Mouse (Mus musculus): ENCODE results near the gene Psma3. TPM values are rescaled to one million over a fixed set of nuclear protein-coding genes. Genes with fewer than 3 reads are reported as not detected.
"Not testable (repeated sequence)": the region's sequence is repeated elsewhere in the genome, so short reads cannot be mapped to it uniquely, and the experiment has no call there.

The Psma3 gene
- polyA plus RNA-seq, 1 experiment from 2014 or later, result 468 TPM

DNA sequence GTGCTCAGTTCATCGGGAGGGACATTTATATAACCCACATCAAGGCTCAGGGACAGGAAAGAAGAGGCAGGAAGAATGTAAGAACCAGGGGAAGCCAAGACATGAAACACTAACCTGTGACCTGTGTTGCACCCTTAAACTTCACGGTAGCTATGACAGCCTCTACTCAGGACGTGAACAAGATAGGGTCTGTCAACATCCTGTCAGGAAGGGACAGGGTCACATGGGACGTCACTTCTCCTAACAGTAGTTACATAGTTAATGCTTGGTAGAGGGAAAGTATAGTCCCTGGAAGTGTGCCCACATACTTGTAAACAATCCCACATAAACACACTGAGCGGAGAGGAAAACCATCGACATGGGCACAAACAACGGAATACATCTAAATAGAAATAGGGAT lies 32.5 kb downstream of the Psma3 start:
- 67% methylated on average over 7 of the region's 7 CpGs for whole genome bisulfite sequencing (ENCODE audit: insufficient replicate concordance)
- H3K4me2 ChIP-seq, result no peak overlapping the region
- no peak for ATAC-seq
- no peaks in the 10 kb centered on the region for H3K9me3 ChIP-seq (replicated peaks)
- peaks cover 75% of the 10 kb centered on the region for H3K36me3 ChIP-seq
- H3K4me3 ChIP-seq, result no peak overlapping the region
- no peak overlapping the region for H3K27ac ChIP-seq
- no peaks in the 10 kb centered on the region for H3K27me3 ChIP-seq (replicated peaks)
- peaks cover 3% of the 10 kb centered on the region; the same call in 1 of the 2 replicates for H3K4me1 ChIP-seq
- no peak overlapping the region for H3K9ac ChIP-seq

DNA sequence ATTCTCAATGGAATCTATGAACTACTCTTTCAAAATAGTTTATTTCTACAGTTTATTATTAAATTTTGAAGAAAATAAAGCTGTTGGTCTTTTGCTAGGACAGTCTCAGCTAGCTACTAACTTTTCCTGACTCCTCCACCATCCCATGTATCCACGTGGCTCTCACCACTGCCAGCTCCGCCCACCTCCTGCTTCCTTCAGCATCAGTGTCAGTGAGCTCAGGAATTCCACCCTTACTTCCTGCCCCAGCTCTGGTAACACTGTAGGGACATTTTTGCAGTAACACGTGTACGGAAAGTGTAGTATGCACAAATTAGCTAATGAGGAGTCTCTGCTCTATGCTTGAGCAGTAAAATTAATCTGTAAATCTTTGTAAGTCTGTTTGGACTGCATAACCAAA lies 35.3 kb downstream of the Psma3 start:
- H3K4me2 ChIP-seq, result no peak overlapping the region
- H3K27me3 ChIP-seq (replicated peaks), result no peaks in the 10 kb centered on the region
- peaks cover 72% of the 10 kb centered on the region for H3K36me3 ChIP-seq
- H3K4me1 ChIP-seq, result peaks cover 22% of the 10 kb centered on the region
- no peaks in the 10 kb centered on the region for H3K9me3 ChIP-seq (replicated peaks)
- H3K4me3 ChIP-seq, result no peak overlapping the region
- H3K9ac ChIP-seq, result no peak overlapping the region
- ATAC-seq, result no peak
- 55% methylated on average over 4 of the region's 4 CpGs for WGBS (ENCODE audit: insufficient replicate concordance)
- H3K27ac ChIP-seq, result no peak overlapping the region

DNA sequence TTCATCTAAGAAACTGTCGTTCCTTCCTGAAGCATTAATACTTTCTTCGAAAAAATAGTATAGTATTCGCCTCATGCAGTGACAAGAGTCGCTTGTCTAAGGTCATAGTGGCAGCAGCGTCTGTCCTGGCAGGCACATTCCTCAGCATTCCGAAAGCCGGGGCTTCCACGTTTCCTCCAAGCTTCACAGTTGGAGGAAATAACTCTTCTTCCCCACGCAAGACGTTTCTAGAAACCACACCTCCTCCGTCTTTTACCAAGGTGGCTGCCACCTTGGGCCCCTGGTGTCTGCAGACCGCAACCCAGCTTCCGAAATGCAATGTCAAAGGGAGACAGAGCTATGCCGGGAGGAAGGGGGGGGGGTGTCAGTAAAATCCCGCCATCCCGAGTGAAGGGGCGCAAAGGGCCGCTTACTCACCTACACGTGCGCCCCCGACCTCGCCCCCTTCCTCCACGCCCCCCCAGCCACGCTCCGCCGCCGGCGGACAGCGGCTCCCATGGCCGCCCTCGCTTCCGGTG lies 40.5 kb downstream of the Psma3 start:
- Histone ChIP-seq H3K9ac (peak overlapping the region; percentile 84), H3K4me1 (peaks cover 30% of the 10 kb centered on the region), H3K4me2 (peak overlapping the region; percentile 84), H3K9me3 (replicated peaks) (no peaks in the 10 kb centered on the region), H3K27me3 (replicated peaks) (no peaks in the 10 kb centered on the region), H3K27ac (peak overlapping the region; percentile 95), H3K4me3 (peak overlapping the region; percentile 94), H3K36me3 (peaks cover 36% of the 10 kb centered on the region)
- ATAC-seq, result peak; percentile 74; the same call in 1 of the 2 replicates
- under 1% methylated on average over 30 of the region's 32 CpGs for WGBS (ENCODE audit: insufficient replicate concordance)

DNA sequence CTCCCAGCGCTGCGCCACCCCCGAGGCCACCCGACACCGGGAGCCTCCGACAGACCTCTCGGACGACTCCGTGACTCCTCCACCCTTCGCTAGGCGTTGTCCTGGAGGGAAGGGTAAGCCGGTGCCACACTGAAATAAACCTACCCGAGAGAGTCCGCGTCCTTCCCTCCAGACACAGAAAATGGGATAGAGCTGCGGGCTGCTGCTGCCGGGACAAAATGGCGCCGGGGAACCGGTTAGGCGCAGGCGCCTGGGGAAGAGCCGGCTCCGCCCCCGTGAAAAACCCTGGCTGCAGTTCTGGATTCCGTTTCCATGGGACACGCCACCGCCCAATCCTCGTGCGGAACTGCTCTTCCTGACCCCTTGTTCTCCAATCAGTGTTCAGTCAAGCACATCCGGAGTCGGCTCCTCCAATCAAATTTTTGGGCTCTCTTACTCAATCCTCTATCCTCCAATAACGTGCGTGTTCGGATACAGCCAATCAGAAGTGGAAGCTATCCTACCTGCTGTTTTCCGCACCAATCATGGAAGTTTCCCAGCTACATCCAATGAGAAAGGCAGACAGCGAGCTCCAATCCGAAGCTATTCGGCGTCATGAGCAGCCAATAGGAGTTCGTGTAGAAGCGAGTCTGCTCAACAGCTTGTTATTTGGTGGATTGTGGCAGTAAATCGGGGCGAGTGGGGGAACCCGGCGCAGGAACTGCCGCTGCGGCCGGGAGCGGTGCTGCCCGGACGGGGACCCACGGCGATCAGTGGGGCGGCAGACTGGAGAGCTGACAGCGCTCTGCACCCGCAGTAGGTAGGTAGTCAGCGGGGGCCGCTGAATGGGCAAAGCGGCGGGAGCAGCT lies 41.2 kb downstream of the Psma3 start, which contains the start of gene Arid4a:
Gene Arid4a, plus strand, starts transcription at position 628 of the 848 bp plus-strand sequence.
- no peaks in the 10 kb centered on the region for H3K9me3 ChIP-seq (replicated peaks)
- ATAC-seq, result peak; percentile 96
- peak within 1 kb of the TSS; percentile 98 for H3K27ac ChIP-seq
- H3K36me3 ChIP-seq, result peaks cover 37% of the 10 kb centered on the region
- 1% methylated on average over 61 of the region's 61 CpGs for WGBS (ENCODE audit: insufficient replicate concordance)
- H3K9ac ChIP-seq, result peak within 1 kb of the TSS; percentile 97
- peaks cover 30% of the 10 kb centered on the region for H3K4me1 ChIP-seq
- H3K4me2 ChIP-seq, result peak within 1 kb of the TSS; percentile 88
- H3K27me3 ChIP-seq (replicated peaks), result no peaks in the 10 kb centered on the region
- peak within 1 kb of the TSS; percentile 94 for H3K4me3 ChIP-seq

DNA sequence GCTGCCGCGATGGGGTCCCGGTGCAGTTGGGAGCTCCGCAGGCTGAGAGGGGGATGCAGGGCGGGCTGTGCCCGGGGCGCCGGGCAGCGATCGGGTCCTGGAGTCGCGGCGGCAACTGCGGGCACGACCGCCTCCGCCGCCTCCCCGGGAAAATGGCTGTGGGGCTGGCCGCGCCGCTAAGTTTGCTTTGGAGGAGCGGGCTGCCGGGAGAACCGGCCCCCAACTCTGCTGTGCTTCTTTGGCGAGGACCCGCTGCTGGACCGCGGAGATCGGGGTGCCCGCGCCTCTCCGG lies 41.7 kb downstream of the Psma3 start:
- H3K4me1 ChIP-seq, result peaks cover 30% of the 10 kb centered on the region
- 2% methylated on average over 25 of the region's 33 CpGs for WGBS (ENCODE audit: insufficient replicate concordance)
- ATAC-seq, result no peak; the same call in 1 of the 2 replicates
- peak overlapping the region; percentile 88 for H3K4me2 ChIP-seq
- H3K27ac ChIP-seq, result peak overlapping the region; percentile 98
- H3K9ac ChIP-seq, result peak overlapping the region; percentile 97
- peaks cover 38% of the 10 kb centered on the region for H3K36me3 ChIP-seq
- peak overlapping the region; percentile 94 for H3K4me3 ChIP-seq
- no peaks in the 10 kb centered on the region for H3K9me3 ChIP-seq (replicated peaks)
- H3K27me3 ChIP-seq (replicated peaks), result no peaks in the 10 kb centered on the region

DNA sequence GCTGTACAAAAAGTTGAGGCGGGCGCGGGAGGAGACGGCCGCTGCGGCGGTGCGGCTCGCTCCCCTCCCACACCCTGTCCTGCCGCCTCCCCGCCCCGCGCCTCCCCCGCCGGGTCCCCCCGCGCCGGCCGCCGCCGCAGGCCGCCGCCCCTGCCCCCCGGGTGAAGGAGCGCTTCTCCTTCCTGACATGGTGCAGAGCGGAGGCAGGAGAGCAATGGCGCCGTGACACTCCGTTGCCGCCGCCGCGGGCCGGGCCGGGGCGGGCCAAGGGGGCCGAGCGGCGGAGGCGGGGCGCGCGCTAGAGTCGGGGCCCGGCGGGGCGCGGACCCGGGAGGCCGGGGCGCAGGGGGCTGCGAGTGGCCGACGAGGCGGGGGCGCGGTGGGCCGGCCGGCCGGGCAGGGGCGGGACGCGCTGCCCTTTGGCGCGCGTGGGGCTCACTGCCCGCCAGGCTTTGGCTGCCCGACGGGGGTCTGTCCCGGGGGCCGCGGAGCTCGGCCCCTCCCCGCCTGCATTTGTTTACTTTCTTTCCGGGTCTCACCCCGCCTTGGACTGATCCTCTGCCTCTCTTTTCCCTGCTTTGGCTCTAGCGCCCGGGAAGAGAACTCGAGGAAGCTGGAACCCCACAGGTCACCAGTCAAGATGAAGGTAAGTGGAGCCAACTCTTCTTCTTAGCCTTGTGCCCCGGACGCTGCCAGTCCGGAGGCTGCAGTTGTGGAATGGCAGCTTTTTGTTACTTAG lies 42.3 kb downstream of the Psma3 start:
- peak overlapping the region; percentile 88 for H3K4me2 ChIP-seq
- H3K36me3 ChIP-seq, result peaks cover 42% of the 10 kb centered on the region
- ATAC-seq, result peak; percentile 19
- H3K9me3 ChIP-seq (replicated peaks), result no peaks in the 10 kb centered on the region
- H3K4me3 ChIP-seq, result peak overlapping the region; percentile 94
- H3K9ac ChIP-seq, result peak overlapping the region; percentile 97
- no peaks in the 10 kb centered on the region for H3K27me3 ChIP-seq (replicated peaks)
- H3K27ac ChIP-seq, result peak overlapping the region; percentile 98
- under 1% methylated on average over 37 of the region's 82 CpGs for WGBS (ENCODE audit: insufficient replicate concordance)
- peaks cover 30% of the 10 kb centered on the region for H3K4me1 ChIP-seq

DNA sequence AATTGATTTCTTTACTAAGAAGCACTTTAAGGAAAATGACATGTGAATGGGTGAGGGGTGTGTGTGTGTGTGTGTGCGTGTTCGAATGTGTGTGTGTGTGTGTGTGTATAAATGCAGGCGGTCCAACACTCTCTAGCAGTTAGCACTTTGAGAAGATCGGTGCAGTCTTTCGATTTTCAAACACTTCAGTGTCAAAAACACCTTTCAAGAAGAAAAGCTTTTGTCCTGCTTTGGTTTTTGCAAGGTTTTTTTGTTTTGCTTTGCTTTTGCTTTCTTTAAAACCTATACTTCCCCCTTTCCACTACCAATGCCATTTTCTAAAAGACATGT lies 42.8 kb downstream of the Psma3 start:
- Histone ChIP-seq H3K9me3 (replicated peaks) (no peaks in the 10 kb centered on the region), H3K4me2 (peak overlapping the region; percentile 88), H3K4me1 (peaks cover 24% of the 10 kb centered on the region), H3K27me3 (replicated peaks) (no peaks in the 10 kb centered on the region), H3K4me3 (peak overlapping the region; percentile 94), H3K36me3 (peaks cover 41% of the 10 kb centered on the region), H3K27ac (peak overlapping the region; percentile 98), H3K9ac (peak overlapping the region; percentile 97)
- ATAC-seq, result no peak
- 15% methylated on average over 5 of the region's 5 CpGs for WGBS (ENCODE audit: insufficient replicate concordance)

DNA sequence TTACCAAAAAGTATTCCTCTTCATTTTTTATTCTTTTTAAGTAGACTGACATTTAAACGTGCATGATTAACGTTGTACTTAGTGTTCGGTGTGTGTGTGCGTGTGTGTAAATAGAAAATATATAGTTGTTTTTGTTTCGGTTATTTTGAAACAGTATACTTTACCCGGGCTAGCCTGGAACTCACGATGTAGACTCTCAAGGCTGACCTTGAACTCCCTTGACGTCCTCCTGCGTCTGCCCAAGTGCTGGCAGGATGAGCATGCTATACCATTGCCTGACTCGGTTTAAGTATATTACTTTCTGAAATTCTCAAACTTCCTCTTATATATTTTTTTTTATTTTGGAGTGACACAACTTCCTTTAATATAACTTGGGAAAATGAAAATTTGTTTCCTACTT lies 43.4 kb downstream of the Psma3 start:
- peaks cover 42% of the 10 kb centered on the region for H3K36me3 ChIP-seq
- WGBS (ENCODE audit: insufficient replicate concordance), result 84% methylated on average over 10 of the region's 10 CpGs
- H3K4me3 ChIP-seq, result peak overlapping the region; percentile 94; the same call in 1 of the 2 replicates
- no peaks in the 10 kb centered on the region for H3K27me3 ChIP-seq (replicated peaks)
- no peak overlapping the region for H3K27ac ChIP-seq
- ATAC-seq, result no peak
- peak overlapping the region; percentile 88 for H3K4me2 ChIP-seq
- H3K4me1 ChIP-seq, result peaks cover 20% of the 10 kb centered on the region
- H3K9me3 ChIP-seq (replicated peaks), result no peaks in the 10 kb centered on the region
- no peak overlapping the region for H3K9ac ChIP-seq

DNA sequence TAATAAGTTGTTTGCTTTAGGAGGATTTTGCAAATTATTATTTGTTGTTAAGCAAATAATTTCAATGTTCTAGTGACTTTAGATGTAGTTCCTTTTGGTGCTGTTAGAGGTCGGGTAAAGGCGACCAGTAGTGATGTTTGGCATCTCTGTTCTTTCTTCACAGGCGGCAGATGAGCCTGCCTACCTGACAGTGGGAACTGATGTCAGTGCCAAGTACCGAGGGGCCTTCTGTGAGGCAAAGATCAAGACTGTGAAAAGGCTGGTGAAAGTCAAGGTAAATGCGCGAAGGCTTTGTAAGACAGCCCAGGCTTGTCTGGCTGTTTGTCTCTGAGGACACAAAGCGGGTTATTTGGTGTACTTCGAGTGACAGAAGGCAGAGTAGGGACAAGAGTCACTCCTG lies 44.8 kb downstream of the Psma3 start:
- no peak for ATAC-seq
- Histone ChIP-seq H3K36me3 (peaks cover 51% of the 10 kb centered on the region), H3K27me3 (replicated peaks) (no peaks in the 10 kb centered on the region), H3K9me3 (replicated peaks) (no peaks in the 10 kb centered on the region), H3K9ac (no peak overlapping the region), H3K27ac (no peak overlapping the region), H3K4me3 (no peak overlapping the region), H3K4me2 (no peak overlapping the region), H3K4me1 (peaks cover 10% of the 10 kb centered on the region)
- 91% methylated on average over 8 of the region's 8 CpGs for WGBS (ENCODE audit: insufficient replicate concordance)

DNA sequence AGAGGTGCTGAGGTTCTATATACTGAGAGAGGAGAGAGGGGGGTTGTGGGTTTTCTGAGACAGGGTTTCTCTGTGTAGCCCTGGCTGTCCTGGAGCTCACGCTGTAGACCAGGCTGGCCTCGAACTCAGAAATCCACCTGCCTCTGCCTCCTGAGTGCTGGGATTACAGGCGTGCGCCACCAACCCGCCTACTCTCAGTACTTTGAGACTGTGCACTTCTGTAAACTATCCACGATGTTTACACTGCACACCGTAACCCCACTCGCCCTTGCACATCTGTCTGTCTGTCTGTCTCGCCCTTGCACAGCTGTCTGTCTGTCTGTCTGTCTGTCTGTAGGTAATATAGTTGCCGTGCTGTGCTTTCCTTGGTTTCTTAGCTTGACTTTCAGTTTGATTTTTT lies 50.0 kb downstream of the Psma3 start:
- H3K36me3 ChIP-seq, result peaks cover 93% of the 10 kb centered on the region
- no peak for ATAC-seq
- WGBS (ENCODE audit: insufficient replicate concordance), result 93% methylated on average over 10 of the region's 10 CpGs

DNA sequence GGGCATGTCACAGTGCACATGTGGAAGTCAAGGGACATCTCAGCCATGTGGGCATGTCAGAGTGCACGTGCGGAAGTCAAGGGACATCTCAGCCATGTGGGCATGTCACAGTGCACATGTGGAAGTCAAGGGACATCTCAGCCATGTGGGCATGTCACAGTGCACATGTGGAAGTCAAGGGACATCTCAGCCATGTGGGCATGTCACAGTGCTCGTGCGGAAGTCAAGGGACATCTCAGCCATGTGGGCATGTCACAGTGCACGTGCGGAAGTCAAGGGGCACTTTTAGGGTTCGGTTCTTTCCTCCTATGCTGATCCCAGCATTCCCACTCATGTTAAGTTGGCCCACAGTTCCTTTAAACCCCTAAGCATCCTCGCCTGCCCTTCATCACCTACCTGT lies 53.8 kb downstream of the Psma3 start:
- not testable (repeated sequence) for H3K4me2 ChIP-seq; H3K9ac ChIP-seq; H3K27me3 ChIP-seq (replicated peaks); H3K4me3 ChIP-seq; H3K27ac ChIP-seq; H3K9me3 ChIP-seq (replicated peaks); ATAC-seq; H3K4me1 ChIP-seq
- H3K36me3 ChIP-seq, result peaks cover 85% of the 10 kb centered on the region
- WGBS (ENCODE audit: insufficient replicate concordance), result 81% methylated on average over 8 of the region's 8 CpGs

More for the DNA sequence above, 50.0 kb downstream of the Psma3 start:
- H3K9ac ChIP-seq, result no peak overlapping the region
- no peaks in the 10 kb centered on the region for H3K27me3 ChIP-seq (replicated peaks)
- H3K27ac ChIP-seq, result no peak overlapping the region
- H3K4me2 ChIP-seq, result no peak overlapping the region
- H3K9me3 ChIP-seq (replicated peaks), result no peaks in the 10 kb centered on the region
- no peaks in the 10 kb centered on the region for H3K4me1 ChIP-seq
- H3K4me3 ChIP-seq, result no peak overlapping the region

DNA sequence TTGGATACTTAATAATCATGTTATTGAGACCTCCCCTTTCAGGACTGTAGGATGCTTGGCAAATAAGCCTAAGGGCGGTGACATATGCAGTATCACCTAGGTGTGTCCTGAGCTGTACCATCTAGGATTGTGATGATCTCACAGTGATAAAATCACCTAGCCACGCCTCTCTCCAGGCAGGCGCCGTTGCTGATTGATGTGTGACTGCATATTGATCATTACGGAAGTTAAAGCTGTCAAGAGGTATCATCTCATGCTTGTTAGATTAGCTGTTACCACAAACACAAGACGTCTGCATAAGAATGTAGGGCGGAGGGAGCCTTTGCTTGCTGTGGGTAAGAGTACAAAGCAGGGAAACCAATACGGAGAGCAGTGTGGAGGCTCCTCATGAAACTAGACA lies 55.8 kb downstream of the Psma3 start:
- H3K27me3 ChIP-seq (replicated peaks), result no peaks in the 10 kb centered on the region
- no peak overlapping the region for H3K4me2 ChIP-seq
- no peaks in the 10 kb centered on the region for H3K9me3 ChIP-seq (replicated peaks)
- H3K27ac ChIP-seq, result no peak overlapping the region
- ATAC-seq, result no peak
- no peaks in the 10 kb centered on the region for H3K4me1 ChIP-seq
- no peak overlapping the region for H3K9ac ChIP-seq
- WGBS (ENCODE audit: insufficient replicate concordance), result 81% methylated on average over 8 of the region's 8 CpGs
- H3K36me3 ChIP-seq, result peaks cover 78% of the 10 kb centered on the region
- H3K4me3 ChIP-seq, result no peak overlapping the region
